Mouse (Mus musculus) heart, embryonic 16.5 days (tissue): Measurements from ENCODE around the gene Ntf3. TPM values are rescaled to one million over a fixed set of nuclear protein-coding genes. Genes with fewer than 3 reads are reported as not detected.

Source experiments
- ATAC-seq: fragments of 200-750 bp; cut with Nextera tagmentation; replicated peaks from 2 replicates; pipeline ENCODE4 v1.8.0; 2017; ENCODE audit warnings: moderate number of reproducible peaks; ENCODE audit not compliant: insufficient read depth, low FRiP score; ENCODE audit errors: extremely low read depth
- H3K27ac ChIP-seq: fragments of 300-500 bp; sonication (generic); 2 replicates; pipeline ENCODE4 v1.5.1; 2014; ENCODE audit warnings: mild to moderate bottlenecking, low read length, control low read depth, moderate library complexity
- H3K27me3 ChIP-seq: fragments of 300-500 bp; sonication (generic); 2 replicates; pipeline ENCODE4 v1.6.1; 2014; ENCODE audit warnings: low read length, mixed read lengths; ENCODE audit not compliant: control insufficient read depth, insufficient read depth
- H3K36me3 ChIP-seq: fragments of 300-500 bp; sonication (generic); 2 replicates; pipeline ENCODE4 v1.6.1; 2014; ENCODE audit not compliant: control insufficient read depth, insufficient read depth
- H3K4me1 ChIP-seq: fragments of 300-500 bp; sonication (generic); 2 replicates; pipeline ENCODE4 v1.6.1; 2014; ENCODE audit warnings: low read length, mixed read lengths; ENCODE audit not compliant: control insufficient read depth, insufficient read depth
- H3K4me2 ChIP-seq: fragments of 300-500 bp; sonication (generic); 2 replicates; pipeline ENCODE4 v1.6.1; 2014; ENCODE audit warnings: low read depth, mild to moderate bottlenecking, control low read depth, low read length
- H3K4me3 ChIP-seq: fragments of 300-500 bp; sonication (generic); 2 replicates; pipeline ENCODE4 v1.5.1; 2014; ENCODE audit warnings: mild to moderate bottlenecking, control low read depth, low read length
- H3K9ac ChIP-seq: fragments of 300-500 bp; sonication (generic); 2 replicates; pipeline ENCODE4 v1.6.1; 2014; ENCODE audit warnings: low read length, control low read depth
- H3K9me3 ChIP-seq: fragments of 300-500 bp; sonication (generic); replicated peaks from 2 replicates; pipeline ENCODE4 v1.6.1; 2016; ENCODE audit warnings: low read length; ENCODE audit not compliant: control insufficient read depth
- WGBS: fragments of 180-500 bp; shearing (Covaris S2); extraction: QIAGEN DNeasy Blood & Tissue Kit; methylation state at CpG from one replicate; pipeline ENCODE4 v1.1.7; 2014; 5-methylcytosine and 5-hydroxymethylcytosine counted together
- polyA plus RNA-seq: library from polyadenylated mRNA; unstranded; fragments of >200 nt; fragmentation: Nextera tagmentation; extraction: Ambion mirVana; gene quantifications from 2 replicates; pipeline ENCODE4 v1.2.1, GENCODE M21; 2015

Gene Ntf3
- polyA plus RNA-seq, 1 experiment from 2014 or later, result 8.3 TPM

DNA sequence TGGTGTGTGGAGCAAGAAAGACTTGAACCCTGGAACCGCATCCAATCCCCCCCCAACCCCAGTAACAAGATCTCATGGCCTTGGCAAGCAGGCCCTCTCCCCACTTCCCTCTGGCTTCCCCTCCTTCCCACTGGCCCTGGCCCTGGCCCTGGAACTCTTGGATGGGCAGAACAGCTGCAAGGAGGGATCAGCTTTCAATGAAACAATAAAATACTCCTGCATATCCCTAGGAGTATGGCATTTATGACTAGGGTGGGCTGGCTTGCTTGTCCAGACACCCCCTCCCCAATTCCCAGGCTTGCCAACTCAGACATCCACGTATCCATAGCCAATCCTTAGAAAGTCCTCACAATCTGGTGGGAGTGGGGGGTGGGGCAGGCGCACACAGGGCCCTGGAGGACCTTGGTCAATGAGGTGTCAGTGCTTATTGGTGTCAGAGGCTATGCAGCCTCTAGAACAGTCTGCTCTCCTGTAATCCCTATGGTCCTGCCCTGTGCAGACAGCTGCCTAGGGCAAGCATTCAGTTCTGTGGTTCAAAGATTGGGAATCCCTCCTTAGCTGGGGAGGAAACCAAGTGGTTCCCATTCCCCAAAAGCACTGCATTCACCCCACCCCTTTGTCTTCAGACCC is 80.3 kb downstream of the Ntf3 start:
- ATAC-seq, result no peak
- H3K9ac ChIP-seq, result no peak overlapping the region
- no peak overlapping the region for H3K4me2 ChIP-seq
- H3K4me3 ChIP-seq, result no peak overlapping the region
- 60% methylated on average over 3 of the region's 3 CpGs for WGBS
- H3K4me1 ChIP-seq, result no peaks in the 10 kb centered on the region
- no peaks in the 10 kb centered on the region for H3K9me3 ChIP-seq
- no peaks in the 10 kb centered on the region for H3K27me3 ChIP-seq
- H3K36me3 ChIP-seq, result no peaks in the 10 kb centered on the region
- no peak overlapping the region for H3K27ac ChIP-seq

DNA sequence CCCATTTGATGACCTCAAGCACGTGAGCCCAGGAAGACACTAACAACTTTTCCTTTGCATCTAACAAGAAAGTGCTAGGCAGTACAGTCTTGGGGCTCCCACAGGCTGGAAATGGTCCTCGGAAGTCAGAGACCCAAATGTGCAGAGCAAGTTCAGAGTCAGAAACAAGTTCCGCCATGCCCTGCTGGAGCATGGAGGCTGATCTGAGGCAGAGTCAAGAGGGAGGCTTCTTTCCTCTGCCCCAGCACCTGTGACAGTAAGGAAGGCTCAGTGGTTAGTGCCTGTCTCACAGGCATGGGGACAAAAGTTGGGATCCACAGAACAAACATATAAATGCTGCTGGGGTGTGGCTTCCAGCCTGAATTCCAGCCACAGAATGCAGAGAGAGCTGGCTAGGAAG is 86.2 kb downstream of the Ntf3 start:
- Histone ChIP-seq H3K4me3 (no peak overlapping the region), H3K9me3 (no peaks in the 10 kb centered on the region), H3K4me2 (no peak overlapping the region), H3K9ac (no peak overlapping the region), H3K27ac (no peak overlapping the region), H3K4me1 (no peaks in the 10 kb centered on the region), H3K27me3 (no peaks in the 10 kb centered on the region), H3K36me3 (no peaks in the 10 kb centered on the region)
- 80% methylated on average over 3 of the region's 3 CpGs for WGBS
- no peak for ATAC-seq

DNA sequence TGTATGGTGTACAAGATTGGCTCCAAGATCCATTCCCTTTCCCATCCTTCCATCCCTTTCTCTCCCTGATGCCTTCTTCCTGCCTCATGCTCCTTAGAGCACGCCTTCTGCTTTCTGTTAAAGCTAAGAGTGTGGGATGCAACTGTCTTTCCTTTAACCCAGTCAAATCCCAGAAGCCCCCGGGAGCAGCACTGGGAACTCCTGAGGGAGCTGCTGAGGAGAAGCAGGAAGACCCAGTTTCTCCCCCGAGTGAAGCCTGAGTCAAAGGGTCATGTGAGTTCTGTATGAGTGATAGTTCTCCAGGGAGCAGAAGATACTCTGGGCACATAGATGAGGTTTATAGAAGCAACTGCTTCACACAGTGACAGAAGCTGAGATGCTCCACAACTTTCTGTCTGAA is 109.0 kb downstream of the Ntf3 start:
- no peak overlapping the region for H3K27ac ChIP-seq
- no peak for ATAC-seq

DNA sequence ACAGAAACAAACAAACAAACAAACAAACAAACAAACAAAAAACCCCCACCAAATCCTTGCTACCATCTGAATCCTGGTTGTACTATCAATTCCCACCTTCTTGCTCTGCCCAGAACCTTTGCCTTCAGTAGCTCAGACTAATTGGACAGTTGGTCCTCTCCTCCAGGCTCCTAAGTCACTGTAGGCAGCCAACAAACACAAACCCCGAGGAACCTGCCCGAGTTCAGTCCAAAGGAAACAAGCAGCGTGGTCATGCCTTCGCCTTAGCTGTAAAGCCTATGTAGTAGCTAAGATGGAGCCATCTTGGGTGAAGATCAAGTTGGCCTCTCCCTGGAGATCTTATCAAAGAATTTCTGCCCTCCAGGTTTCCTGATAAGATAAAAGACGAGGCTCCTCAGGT is 113.6 kb downstream of the Ntf3 start:
- no peaks in the 10 kb centered on the region for H3K9me3 ChIP-seq
- H3K36me3 ChIP-seq, result no peaks in the 10 kb centered on the region
- H3K9ac ChIP-seq, result no peak overlapping the region
- no peak for ATAC-seq
- no peak overlapping the region for H3K4me2 ChIP-seq
- 75% methylated on average over 5 of the region's 5 CpGs for WGBS
- no peak overlapping the region for H3K27ac ChIP-seq
- H3K4me3 ChIP-seq, result no peak overlapping the region
- no peaks in the 10 kb centered on the region for H3K4me1 ChIP-seq
- H3K27me3 ChIP-seq, result no peaks in the 10 kb centered on the region

More for the DNA sequence above, 109.0 kb downstream of the Ntf3 start:
- no peak overlapping the region for H3K4me2 ChIP-seq
- H3K27me3 ChIP-seq, result no peaks in the 10 kb centered on the region
- H3K9ac ChIP-seq, result no peak overlapping the region
- H3K4me3 ChIP-seq, result no peak overlapping the region
- 74% methylated on average over 3 of the region's 3 CpGs for WGBS
- H3K4me1 ChIP-seq, result no peaks in the 10 kb centered on the region
- no peaks in the 10 kb centered on the region for H3K9me3 ChIP-seq
- no peaks in the 10 kb centered on the region for H3K36me3 ChIP-seq
